Mouse (Mus musculus) liver, embryonic 14.5 days (tissue): ENCODE data around the gene Nedd9. TPM values are rescaled to one million over a fixed set of nuclear protein-coding genes. Genes with fewer than 3 reads are reported as not detected.

ENCODE experiments used
- ATAC-seq: fragments of 200-750 bp; cut with Nextera tagmentation; 2 replicates; pipeline ENCODE4 v1.8.0; 2017; ENCODE audit warnings: moderate number of reproducible peaks, mild to moderate bottlenecking, moderate library complexity; ENCODE audit not compliant: insufficient read depth
- DNase-seq, 3 experiments: peaks; one replicate each; pipeline ENCODE4 v3.0.0-alpha.2; 2012 to 2013; ENCODE audit warnings: low read depth in 3 of 3, low spot score in 3 of 3
- H3K27ac ChIP-seq: fragments of 300-500 bp; sonication (generic); 2 replicates; pipeline ENCODE4 v1.5.1; 2014; ENCODE audit warnings: moderate library complexity, mild to moderate bottlenecking, control low read depth, inconsistent platforms
- H3K27me3 ChIP-seq: fragments of 300-500 bp; sonication (generic); 2 replicates; pipeline ENCODE4 v1.6.1; 2014; ENCODE audit warnings: mild to moderate bottlenecking, low read length, moderate library complexity; ENCODE audit not compliant: control insufficient read depth, insufficient read depth
- H3K36me3 ChIP-seq: fragments of 300-500 bp; sonication (generic); replicated peaks from 2 replicates; pipeline ENCODE4 v1.6.1; 2014; ENCODE audit warnings: low read depth; ENCODE audit not compliant: control insufficient read depth, insufficient read depth
- H3K4me1 ChIP-seq, 2 experiments: fragments of 200-500 bp in 1 of 2; fragments of 300-500 bp in 1 of 2; sonication (generic) in 1 of 2; replicated peaks; 2 replicates each; pipeline ENCODE4 v1.6.1; 2012 to 2014; ENCODE audit warnings: antibody characterized with exemption in 1 of 2, inconsistent platforms in 1 of 2, low read length in 1 of 2; ENCODE audit not compliant: control insufficient read depth in 2 of 2, insufficient read depth in 2 of 2
- H3K4me2 ChIP-seq: fragments of 300-500 bp; sonication (generic); 2 replicates; pipeline ENCODE4 v1.6.1; 2014; ENCODE audit warnings: low read depth, mild to moderate bottlenecking, control low read depth, moderate library complexity
- H3K4me3 ChIP-seq, 2 experiments: fragments of 200-500 bp in 1 of 2; fragments of 300-500 bp in 1 of 2; sonication (generic) in 1 of 2; 2 replicates each; pipeline ENCODE4 v1.5.1; 2012 to 2014; ENCODE audit warnings: low read depth in 2 of 2, low read length in 2 of 2, mild to moderate bottlenecking in 2 of 2, control low read depth in 1 of 2, inconsistent platforms in 1 of 2, moderate library complexity in 1 of 2; ENCODE audit not compliant: insufficient read depth in 1 of 2
- H3K9ac ChIP-seq: fragments of 300-500 bp; sonication (generic); replicated peaks from 2 replicates; pipeline ENCODE4 v1.6.1; 2014; ENCODE audit warnings: mild to moderate bottlenecking, control low read depth, moderate library complexity
- H3K9me3 ChIP-seq: fragments of 300-500 bp; sonication (generic); 2 replicates; pipeline ENCODE4 v1.6.1; 2016; ENCODE audit warnings: low read length, mixed read lengths; ENCODE audit not compliant: control insufficient read depth
- CTCF ChIP-seq: IDR thresholded peaks from 2 replicates; pipeline ENCODE4 v1.5.1; 2016; ENCODE audit warnings: antibody characterized with exemption, low read depth, control low read depth
- EP300 ChIP-seq: IDR thresholded peaks from 2 replicates; pipeline ENCODE4 v1.6.1; 2016; ENCODE audit warnings: antibody characterized with exemption, low read depth
- WGBS: fragments of 180-500 bp; shearing (Covaris S2); extraction: QIAGEN DNeasy Blood & Tissue Kit; methylation state at CpG from one replicate; pipeline ENCODE4 v1.1.7; 2014; ENCODE audit not compliant: insufficient replicate concordance; 5-methylcytosine and 5-hydroxymethylcytosine counted together
- polyA plus RNA-seq, 2 experiments: library from polyadenylated mRNA; depleted of rRNA in 1 of 2; stranded (reverse) in 1 of 2; unstranded in 1 of 2; fragments of >200 nt; fragmentation: Nextera tagmentation in 1 of 2; extraction: Ambion mirVana in 1 of 2; gene quantifications; 2 replicates each; pipeline versions ENCODE4 v1.2.1 to v1.2.3; 2012 to 2014

Nedd9 gene
- polyA plus RNA-seq, 2 experiments = 1.2 to 2.7 TPM

DNA sequence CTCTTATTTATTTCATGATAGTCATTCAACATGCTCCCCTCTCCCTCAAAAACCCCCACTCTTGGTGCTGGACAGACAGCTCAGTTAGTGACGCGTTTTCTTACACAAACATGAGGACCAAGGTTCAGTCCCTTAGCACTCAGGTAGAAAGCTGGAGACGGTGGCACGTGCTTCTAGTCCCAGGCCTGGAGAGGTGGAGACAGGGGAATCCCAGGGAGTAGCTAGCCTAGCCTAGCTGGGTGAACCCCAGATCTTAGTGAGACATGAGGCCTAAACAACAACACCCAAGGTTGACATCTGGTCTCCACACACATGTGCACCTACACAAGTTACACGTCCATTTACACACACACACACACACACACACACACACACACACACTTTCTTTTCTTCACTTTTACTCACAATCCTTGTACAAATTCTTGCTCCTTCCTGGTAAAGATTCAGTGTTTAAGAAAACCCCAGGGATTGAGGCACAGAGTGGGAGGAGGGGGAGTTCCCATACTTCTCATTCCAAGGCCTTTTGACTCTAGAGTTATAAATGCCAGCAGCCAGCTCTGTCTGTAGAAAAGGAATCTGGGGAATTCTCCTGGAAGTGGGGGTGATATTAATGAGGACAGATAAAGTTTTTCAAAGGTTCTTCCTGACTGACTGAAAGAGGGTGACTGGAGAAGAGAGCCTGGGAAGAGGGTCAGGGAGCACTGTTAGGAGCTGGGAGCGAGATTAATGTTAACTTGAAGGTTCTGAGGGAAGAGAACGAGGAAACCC is 29.9 kb downstream of the Nedd9 start:
- H3K4me2 ChIP-seq = no peak overlapping the region
- TF ChIP-seq EP300 = no peak
- no peak for TF ChIP-seq CTCF
- no peak overlapping the region for H3K4me3 ChIP-seq
- H3K27ac ChIP-seq = no peak overlapping the region
- no peaks in the 10 kb centered on the region for H3K9me3 ChIP-seq
- no peaks in the 10 kb centered on the region for H3K36me3 ChIP-seq
- WGBS = 54% methylated on average over 7 of the region's 7 CpGs
- peaks cover 0 to 10% of the 10 kb centered on the region in 2 experiments; a peak in 2 of 4 replicates for H3K4me1 ChIP-seq
- H3K9ac ChIP-seq = no peak overlapping the region
- H3K27me3 ChIP-seq = no peaks in the 10 kb centered on the region
- no peak for ATAC-seq
- no peak for DNase-seq

DNA sequence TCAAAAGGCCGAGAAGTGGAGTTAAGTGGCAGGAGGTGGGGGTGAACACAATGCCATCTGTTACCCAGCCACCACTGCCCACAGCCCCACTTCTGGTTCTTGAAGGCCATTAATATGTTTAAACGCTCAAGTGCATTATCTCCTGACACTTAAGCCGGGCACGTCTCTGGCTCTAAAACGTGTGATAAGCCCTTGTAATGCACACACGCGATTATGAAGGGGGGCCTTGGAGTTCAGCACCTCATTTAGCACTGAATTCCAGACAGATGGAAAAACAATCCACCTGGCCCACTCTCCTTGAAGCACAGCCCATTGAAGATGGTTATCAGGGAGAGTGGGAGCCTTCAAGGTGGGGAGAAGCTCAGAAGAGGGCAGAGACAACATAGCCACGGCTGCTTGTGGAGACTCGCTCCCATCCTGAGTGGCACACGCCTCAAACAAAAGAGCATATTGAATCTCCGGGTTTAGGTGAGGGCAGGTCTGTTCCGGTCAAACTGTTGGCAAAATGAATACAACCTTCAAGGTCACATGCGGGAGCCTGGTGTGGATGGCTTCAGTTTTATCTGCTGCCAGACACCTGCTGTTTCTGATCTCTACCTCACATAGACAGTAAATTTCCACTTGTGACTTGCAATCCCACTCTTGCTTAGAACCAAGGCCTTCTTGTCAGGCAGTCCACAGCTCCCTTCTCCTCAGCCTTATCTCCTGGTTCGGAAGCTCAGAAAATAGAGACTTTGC is 30.7 kb downstream of the Nedd9 start:
- Histone ChIP-seq H3K4me2 (no peak overlapping the region), H3K4me1 (peaks cover 0 to 9% of the 10 kb centered on the region in 2 experiments; a peak in 2 of 4 replicates), H3K9ac (no peak overlapping the region), H3K9me3 (no peaks in the 10 kb centered on the region), H3K27me3 (no peaks in the 10 kb centered on the region), H3K27ac (no peak overlapping the region), H3K4me3 (no peak overlapping the region), H3K36me3 (no peaks in the 10 kb centered on the region)
- DNase-seq = no peak
- TF ChIP-seq EP300 (no peak), CTCF (no peak)
- 53% methylated on average over 14 of the region's 14 CpGs for WGBS
- no peak for ATAC-seq

DNA sequence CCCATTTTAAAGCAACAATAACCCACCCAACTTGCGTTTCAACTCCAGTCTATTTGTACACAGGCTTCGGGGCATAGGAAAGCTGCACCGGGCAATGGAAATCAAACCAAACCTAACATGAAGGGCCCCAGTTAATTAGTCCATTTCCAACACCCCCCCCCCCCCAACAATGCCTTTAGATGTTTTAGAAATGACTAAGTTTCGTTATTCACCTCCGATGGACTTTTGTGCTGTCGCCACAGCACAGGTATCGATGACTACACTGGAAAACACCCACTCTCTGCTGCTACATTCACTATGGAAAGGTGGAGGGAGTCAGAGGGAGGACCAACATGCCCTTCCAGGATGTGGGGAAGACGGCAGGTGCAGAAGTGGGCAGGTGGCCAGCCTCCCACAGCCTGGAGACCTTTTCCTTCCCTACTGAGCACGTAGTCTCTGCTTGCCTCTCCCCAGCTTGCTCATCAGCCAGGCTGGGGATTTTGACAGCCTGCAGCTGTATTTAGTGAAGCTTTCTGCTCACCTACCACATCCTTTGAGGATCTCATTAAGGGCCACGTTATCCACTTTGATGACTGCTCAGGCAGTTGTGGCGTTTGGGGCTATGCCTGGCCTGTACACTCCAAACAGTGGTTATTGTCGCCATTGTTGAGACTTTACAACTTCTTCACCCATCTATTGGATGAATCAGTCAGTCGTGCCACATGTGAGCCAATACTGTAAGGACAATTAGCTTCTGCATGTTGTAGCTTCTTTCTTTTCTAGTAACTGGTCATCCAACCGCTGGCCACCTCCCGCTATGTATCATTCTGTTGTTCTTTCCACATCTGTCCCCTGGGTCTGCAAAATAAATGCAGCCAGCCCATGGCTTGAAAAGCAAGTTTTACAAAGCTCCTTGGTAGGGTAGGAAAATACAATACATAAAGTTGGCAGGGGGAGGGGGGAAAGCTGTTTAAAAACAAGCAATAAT is 33.7 kb downstream of the Nedd9 start:
- Histone ChIP-seq H3K27ac (no peak overlapping the region), H3K4me2 (no peak overlapping the region), H3K36me3 (no peaks in the 10 kb centered on the region), H3K9me3 (no peaks in the 10 kb centered on the region), H3K27me3 (no peaks in the 10 kb centered on the region), H3K4me1 (peaks cover 0 to 8% of the 10 kb centered on the region in 2 experiments; a peak in 1 of 4 replicates), H3K4me3 (no peak overlapping the region), H3K9ac (no peak overlapping the region)
- 66% methylated on average over 15 of the region's 15 CpGs for WGBS
- TF ChIP-seq EP300 = no peak
- TF ChIP-seq CTCF = no peak
- ATAC-seq = no peak
- DNase-seq = no peak

DNA sequence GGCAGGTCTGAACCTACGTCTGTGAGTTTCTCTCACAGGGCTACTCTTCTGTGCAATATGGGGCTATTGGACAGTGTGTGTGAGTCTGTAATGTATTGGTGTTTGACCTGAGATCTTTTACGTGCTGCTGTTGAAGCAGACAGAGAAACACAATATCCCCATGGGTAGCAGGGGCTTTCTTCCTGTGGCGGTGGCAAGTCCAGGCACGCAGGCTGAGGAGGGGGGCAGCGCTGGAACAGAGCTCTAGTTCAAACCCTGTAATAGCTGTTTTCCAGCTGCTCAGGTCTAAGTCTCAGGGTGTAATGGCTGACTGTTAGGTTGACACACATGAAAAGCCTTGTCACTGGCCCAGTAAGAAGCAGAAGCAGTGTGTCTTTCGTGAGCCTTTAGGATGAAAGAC is 36.3 kb downstream of the Nedd9 start:
- WGBS = 66% methylated on average over 6 of the region's 6 CpGs
- no peak overlapping the region for H3K4me2 ChIP-seq
- H3K27ac ChIP-seq = no peak overlapping the region
- H3K4me3 ChIP-seq = no peak overlapping the region
- H3K36me3 ChIP-seq = no peaks in the 10 kb centered on the region
- no peak for ATAC-seq
- no peaks in the 10 kb centered on the region for H3K4me1 ChIP-seq
- no peak for DNase-seq
- TF ChIP-seq EP300 (no peak), CTCF (no peak)
- H3K9me3 ChIP-seq = no peaks in the 10 kb centered on the region
- no peak overlapping the region for H3K9ac ChIP-seq
- no peaks in the 10 kb centered on the region for H3K27me3 ChIP-seq
